Mouse (Mus musculus) embryonic fibroblast, embryonic 13.5 days (primary cell): ENCODE data around the gene Thada. TPM values are rescaled to one million over a fixed set of nuclear protein-coding genes. Genes with fewer than 3 reads are reported as not detected.

Experiments used
- H3K27ac ChIP-seq: 2 replicates; pipeline ENCODE4 v1.5.1; 2012; ENCODE audit warnings: low read length, control low read depth, inconsistent platforms; ENCODE audit not compliant: insufficient read depth
- H3K4me1 ChIP-seq: 2 replicates; pipeline ENCODE4 v1.6.1; 2011; ENCODE audit warnings: low read length; ENCODE audit not compliant: control insufficient read depth, insufficient read depth
- H3K4me3 ChIP-seq: 2 replicates; pipeline ENCODE4 v1.5.1; 2011; ENCODE audit warnings: mild to moderate bottlenecking, control low read depth, low read length; ENCODE audit not compliant: insufficient read depth
- CTCF ChIP-seq: IDR thresholded peaks from 2 replicates; pipeline ENCODE4 v1.5.1; 2011; ENCODE audit warnings: mild to moderate bottlenecking, control low read depth, low read length, moderate library complexity, borderline replicate concordance; ENCODE audit not compliant: insufficient read depth
- POLR2A ChIP-seq: IDR thresholded peaks from 2 replicates; pipeline ENCODE4 v1.6.1; 2011; ENCODE audit warnings: low read depth, mild to moderate bottlenecking, control low read depth, low read length, moderate library complexity
- polyA plus RNA-seq: library from polyadenylated mRNA; stranded (reverse); fragments of >200 nt; gene quantifications from 2 replicates; pipeline ENCODE4 v1.2.4, GENCODE M21; 2011; ENCODE audit warnings: low read depth; ENCODE audit not compliant: missing spikeins, insufficient read length

The Thada gene
- polyA plus RNA-seq, 1 experiment, result 20.3 TPM

DNA sequence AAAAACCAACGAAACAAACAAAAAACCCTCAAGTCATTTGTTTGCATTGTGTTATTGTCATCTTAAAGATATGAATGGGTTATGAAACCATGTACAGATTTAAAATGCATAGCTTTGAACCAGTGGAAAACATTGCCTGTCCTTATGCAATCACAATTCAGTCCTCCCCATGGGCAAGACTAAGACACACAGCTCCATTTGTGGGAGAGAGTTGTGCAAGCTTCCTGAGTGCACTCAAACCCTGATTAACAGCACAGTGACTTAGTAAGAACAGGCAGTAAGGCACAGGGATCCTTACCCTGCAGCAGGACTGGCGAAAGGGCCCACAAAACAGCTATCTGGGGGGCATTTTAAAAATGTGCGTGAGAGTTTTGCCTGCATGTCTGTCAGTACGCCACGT lies 11.2 kb upstream of the Thada start:
- no peak overlapping the region for H3K4me3 ChIP-seq
- TF ChIP-seq POLR2A, result no peak
- no peaks in the 10 kb centered on the region for H3K4me1 ChIP-seq
- H3K27ac ChIP-seq, result no peak overlapping the region

DNA sequence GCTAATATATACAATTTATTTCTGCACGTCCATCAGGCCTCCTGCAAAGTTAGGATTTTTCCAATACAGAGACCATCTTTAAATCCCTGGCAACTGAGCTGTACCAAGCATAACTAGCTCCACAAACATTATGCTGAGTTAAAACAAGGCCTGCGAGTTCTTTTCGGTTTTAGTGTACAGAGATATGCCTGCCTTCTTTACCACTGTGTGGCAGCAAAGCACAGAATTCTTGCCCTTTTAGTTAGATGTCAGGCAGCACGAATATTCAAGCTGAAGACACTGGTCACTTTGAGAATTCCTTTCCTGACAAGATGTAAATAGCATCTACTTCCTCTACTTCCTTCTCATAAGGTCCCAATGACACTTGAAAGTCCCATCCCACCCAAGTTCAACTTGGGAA lies 8.3 kb upstream of the Thada start:
- H3K4me3 ChIP-seq, result no peak overlapping the region
- no peaks in the 10 kb centered on the region for H3K4me1 ChIP-seq
- H3K27ac ChIP-seq, result no peak overlapping the region
- TF ChIP-seq CTCF (no peak), POLR2A (no peak)

DNA sequence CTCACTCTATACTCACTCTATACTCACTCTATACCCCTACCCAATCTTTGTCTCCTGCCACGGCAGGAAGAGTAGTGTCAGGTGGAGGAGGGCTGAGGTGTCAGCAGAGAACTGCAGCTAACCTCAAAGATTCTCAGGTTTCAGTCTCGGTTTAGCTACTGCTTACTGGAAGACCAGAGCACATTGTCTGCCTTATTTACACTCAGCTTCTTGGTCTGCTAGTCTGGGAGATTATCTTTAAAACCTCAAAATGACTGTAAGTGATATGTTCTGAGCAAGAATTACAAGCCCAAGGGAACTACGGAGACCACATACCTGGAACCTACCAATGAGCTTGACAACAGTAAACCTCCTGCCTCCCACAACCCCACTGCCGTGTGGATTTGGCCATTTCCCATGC lies 31.0 kb downstream of the Thada start:
- Histone ChIP-seq H3K4me3 (no peak overlapping the region), H3K4me1 (no peaks in the 10 kb centered on the region), H3K27ac (no peak overlapping the region)
- TF ChIP-seq POLR2A, result no peak
- TF ChIP-seq CTCF, result no peak

DNA sequence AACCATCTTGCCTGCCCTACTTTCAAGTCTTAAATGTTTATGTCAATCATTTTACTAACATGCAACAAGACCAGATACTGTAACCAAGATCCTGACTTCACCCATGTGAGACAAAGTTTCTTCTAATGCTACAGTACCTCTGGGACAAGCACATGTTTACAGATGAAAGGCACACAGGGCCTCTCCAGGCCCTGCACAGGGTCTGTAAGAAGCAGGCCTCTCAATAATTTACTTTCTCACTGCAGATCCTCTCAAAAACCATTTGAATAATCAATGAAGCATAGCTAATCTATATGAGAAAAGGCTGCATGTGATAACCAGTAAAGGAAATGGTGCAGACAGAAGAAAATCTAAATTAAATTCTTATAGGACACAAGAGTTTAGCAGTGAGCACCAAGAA lies 31.8 kb downstream of the Thada start:
- TF ChIP-seq CTCF, result no peak
- no peak overlapping the region for H3K4me3 ChIP-seq
- no peaks in the 10 kb centered on the region for H3K4me1 ChIP-seq
- no peak overlapping the region for H3K27ac ChIP-seq

DNA sequence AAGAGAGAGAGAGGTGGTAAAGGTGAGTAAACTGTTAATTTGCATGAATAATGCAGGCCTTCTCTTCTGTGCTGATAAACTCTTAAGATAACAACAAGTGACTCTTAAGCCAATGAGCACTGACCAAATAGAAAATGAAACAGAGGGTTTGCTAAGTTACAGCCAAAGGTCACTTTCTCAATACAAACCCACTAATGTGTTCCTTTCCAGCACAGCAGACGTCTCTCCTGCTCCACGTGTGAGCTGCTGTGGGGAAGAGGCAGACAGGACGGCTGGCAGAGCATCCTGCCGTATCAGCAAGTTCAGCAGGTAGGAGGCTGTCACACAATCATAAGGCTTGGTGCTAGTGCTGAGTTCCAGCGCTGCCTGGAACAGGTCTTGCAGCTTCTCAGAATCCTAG lies 34.0 kb downstream of the Thada start:
- H3K27ac ChIP-seq, result no peak overlapping the region
- TF ChIP-seq POLR2A (no peak), CTCF (no peak)
- no peaks in the 10 kb centered on the region for H3K4me1 ChIP-seq
- no peak overlapping the region for H3K4me3 ChIP-seq

DNA sequence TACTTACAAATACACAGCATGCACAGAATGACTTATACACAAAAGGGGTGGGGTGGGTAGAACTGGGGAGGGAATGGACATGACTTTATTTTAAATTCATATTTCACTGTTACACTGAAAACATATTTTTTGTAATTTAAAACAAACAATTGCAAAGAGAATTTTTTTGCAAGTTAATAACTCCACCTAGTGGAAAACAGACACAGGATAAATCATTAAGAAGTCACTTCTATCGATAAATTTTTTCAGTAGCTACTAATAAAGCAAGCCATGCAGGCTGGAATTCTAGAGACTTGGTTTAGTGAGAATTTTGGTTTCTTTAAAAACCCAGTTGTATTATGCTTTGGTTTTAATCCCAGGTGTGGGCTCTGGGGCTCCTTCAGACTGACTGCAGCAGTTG lies 41.7 kb downstream of the Thada start:
- H3K4me3 ChIP-seq, result no peak overlapping the region
- no peak overlapping the region for H3K27ac ChIP-seq
- 0 out of 2 replicates have a peak, but pooled peaks cover 3% of the 10 kb centered on the region for H3K4me1 ChIP-seq
- no peak for TF ChIP-seq POLR2A
- TF ChIP-seq CTCF, result no peak

DNA sequence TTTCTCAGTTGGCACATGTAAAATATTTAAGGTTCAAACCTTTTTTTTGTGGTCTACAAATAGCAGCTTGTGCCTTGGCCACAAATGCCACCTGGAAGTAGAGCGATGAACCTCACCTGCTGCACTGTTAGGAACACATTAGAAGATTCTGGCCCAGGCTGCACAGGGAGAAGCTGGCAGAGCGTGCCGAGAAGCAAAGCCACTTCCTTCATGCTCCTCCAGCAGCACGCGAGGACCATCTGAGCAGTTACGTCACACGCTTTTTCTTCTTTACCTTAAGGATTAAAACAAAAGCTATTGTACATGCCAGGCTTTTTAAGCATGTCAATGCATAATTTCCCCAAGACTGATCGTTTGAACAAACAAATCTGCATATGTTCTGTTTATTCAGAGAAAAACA lies 43.1 kb downstream of the Thada start:
- 0 out of 2 replicates have a peak, but pooled peaks cover 3% of the 10 kb centered on the region for H3K4me1 ChIP-seq
- no peak overlapping the region for H3K27ac ChIP-seq
- TF ChIP-seq CTCF (no peak), POLR2A (no peak)
- H3K4me3 ChIP-seq, result no peak overlapping the region

DNA sequence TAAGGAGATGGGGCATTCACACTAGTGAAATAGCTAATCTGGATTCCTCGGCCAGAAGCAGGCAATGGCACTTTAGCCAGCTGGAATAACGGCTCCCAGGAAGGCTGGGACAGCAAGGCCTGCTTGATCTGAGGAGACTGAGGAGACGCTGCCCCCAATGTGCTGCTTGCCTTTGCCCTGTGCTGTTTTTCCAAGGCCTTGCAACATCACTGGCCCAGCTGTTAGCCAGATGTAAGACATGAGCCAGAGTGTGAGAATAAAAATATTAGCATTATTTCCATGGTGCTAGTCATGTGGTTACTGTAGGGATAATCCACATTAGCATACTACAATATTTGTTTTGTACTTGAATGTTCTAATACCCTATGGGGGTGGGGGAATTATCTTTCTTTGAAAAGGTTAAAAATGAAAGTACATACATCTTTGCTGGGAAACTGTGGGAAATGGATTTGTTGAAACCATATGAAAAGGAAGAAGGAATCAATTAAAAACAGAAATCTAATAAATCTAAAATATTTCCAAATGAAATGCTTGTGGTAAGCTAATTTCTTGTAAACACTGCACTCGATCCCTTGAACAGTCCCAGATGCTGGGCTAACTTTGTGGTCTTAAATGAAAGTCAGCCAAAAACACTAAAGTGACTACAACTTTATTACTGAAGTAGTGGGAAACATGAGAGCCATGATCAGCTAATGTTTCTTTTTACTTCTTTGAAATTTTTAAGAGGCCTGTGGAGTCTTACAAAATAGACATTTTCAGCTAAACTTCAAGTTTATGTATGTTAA lies 43.8 kb downstream of the Thada start:
- H3K27ac ChIP-seq, result no peak overlapping the region; the same call in 1 of the 2 replicates
- H3K4me3 ChIP-seq, result no peak overlapping the region
- H3K4me1 ChIP-seq, result 0 out of 2 replicates have a peak, but pooled peaks cover 3% of the 10 kb centered on the region
- no peak for TF ChIP-seq POLR2A
- TF ChIP-seq CTCF, result no peak

DNA sequence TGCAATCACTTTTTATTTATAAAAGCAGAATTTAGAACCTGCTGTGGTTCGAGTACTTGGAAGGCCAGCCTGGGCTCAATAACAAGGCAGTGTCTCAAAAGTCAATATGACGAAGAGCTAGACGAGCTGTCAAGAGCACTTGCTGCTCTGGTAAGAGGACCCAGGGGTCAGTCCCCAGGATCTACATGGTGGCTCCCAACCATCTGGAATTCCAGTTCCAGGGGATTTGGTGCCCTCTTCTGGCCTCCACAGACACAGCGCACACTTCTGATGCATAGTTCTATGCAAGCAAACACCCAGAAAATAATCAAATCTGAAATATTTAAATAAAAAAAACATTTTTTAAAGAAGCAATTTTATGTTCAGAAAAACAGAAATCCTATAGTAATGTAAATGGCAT lies 45.0 kb downstream of the Thada start:
- TF ChIP-seq POLR2A (no peak), CTCF (no peak)
- H3K4me1 ChIP-seq, result 0 out of 2 replicates have a peak, but pooled peaks cover 3% of the 10 kb centered on the region
- H3K4me3 ChIP-seq, result no peak overlapping the region
- no peak overlapping the region for H3K27ac ChIP-seq

DNA sequence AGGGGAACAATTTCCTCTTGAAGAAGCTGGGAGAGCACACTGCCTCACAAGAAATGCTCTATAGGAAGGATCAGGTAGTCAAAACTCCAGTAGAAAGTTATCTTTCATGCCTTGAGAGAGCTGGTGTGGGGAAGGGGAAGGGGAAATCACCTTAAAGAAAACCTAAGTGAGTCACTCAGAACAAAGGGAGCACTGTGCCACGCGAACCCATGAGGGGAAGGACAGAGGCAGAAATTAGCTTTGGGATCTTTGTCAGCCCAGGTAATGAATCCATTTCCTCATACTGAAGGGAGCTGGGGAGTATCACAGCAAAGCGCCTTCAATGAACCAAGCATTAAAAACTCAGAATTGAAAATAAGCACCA lies 45.7 kb downstream of the Thada start:
- TF ChIP-seq CTCF (no peak), POLR2A (no peak)
- H3K4me1 ChIP-seq, result 0 out of 2 replicates have a peak, but pooled peaks cover 3% of the 10 kb centered on the region
- H3K4me3 ChIP-seq, result no peak overlapping the region
- no peak overlapping the region for H3K27ac ChIP-seq
